Mouse (Mus musculus): Measurements from ENCODE around the gene Fam102a. TPM values are rescaled to one million over a fixed set of nuclear protein-coding genes. Genes with fewer than 3 reads are reported as not detected.

Fam102a gene
- polyA plus RNA-seq, 2 experiments, result 0.88 to 0.91 TPM

GRCm38 (mm10) chr2:32512592-32512991 lies 22.5 kb upstream of the Fam102a start:
- Histone ChIP-seq H3K4me1 (replicated peaks; ENCODE audit: control insufficient read depth in 2 of 2, insufficient read depth in 2 of 2, low read length in 1 of 2) (peaks cover 0 to 5% of the 10 kb centered on the region in 2 experiments; a peak in 2 of 4 replicates), H3K27ac (no peak overlapping the region), H3K9me3 (ENCODE audit: control insufficient read depth, low read length) (no peaks in the 10 kb centered on the region), H3K4me2 (ENCODE audit: low read depth) (no peak overlapping the region), H3K4me3 (ENCODE audit: insufficient read depth in 1 of 2, low read depth in 2 of 2, low read length in 2 of 2) (no peak overlapping the region), H3K27me3 (ENCODE audit: control insufficient read depth, insufficient read depth, low read length) (no peaks in the 10 kb centered on the region), H3K36me3 (replicated peaks; ENCODE audit: control insufficient read depth, insufficient read depth, low read depth) (no peaks in the 10 kb centered on the region), H3K9ac (replicated peaks) (no peak overlapping the region)
- 39% methylated on average over 7 of the region's 7 CpGs for WGBS (ENCODE audit: insufficient replicate concordance)
- ATAC-seq (ENCODE audit: insufficient read depth) (no peak), DNase-seq (ENCODE audit: low read depth in 3 of 3, low spot score in 3 of 3) (no peak)
- TF ChIP-seq EP300 (IDR thresholded peaks at IDR 0.05; ENCODE audit: low read depth) (no peak), CTCF (IDR thresholded peaks at IDR 0.05; ENCODE audit: low read depth) (no peak)

GRCm38 (mm10) chr2:32514335-32514734 lies 20.8 kb upstream of the Fam102a start:
- no peak for DNase-seq (ENCODE audit: low read depth in 3 of 3, low spot score in 3 of 3)
- 12% methylated on average over 6 of the region's 6 CpGs for WGBS (ENCODE audit: insufficient replicate concordance)
- TF ChIP-seq CTCF (IDR thresholded peaks at IDR 0.05; ENCODE audit: low read depth), result no peak
- no peak for TF ChIP-seq EP300 (IDR thresholded peaks at IDR 0.05; ENCODE audit: low read depth)

GRCm38 (mm10) chr2:32517233-32517867 lies 17.8 kb upstream of the Fam102a start:
- Histone ChIP-seq H3K4me1 (replicated peaks; ENCODE audit: control insufficient read depth in 2 of 2, insufficient read depth in 2 of 2, low read length in 1 of 2) (0 out of 4 replicates have a peak, but pooled peaks cover 0 to 2% of the 10 kb centered on the region in 2 experiments), H3K9ac (replicated peaks) (no peak overlapping the region), H3K4me2 (ENCODE audit: low read depth) (no peak overlapping the region), H3K36me3 (replicated peaks; ENCODE audit: control insufficient read depth, insufficient read depth, low read depth) (no peaks in the 10 kb centered on the region), H3K4me3 (ENCODE audit: insufficient read depth in 1 of 2, low read depth in 2 of 2, low read length in 2 of 2) (no peak overlapping the region), H3K27me3 (ENCODE audit: control insufficient read depth, insufficient read depth, low read length) (no peaks in the 10 kb centered on the region), H3K27ac (no peak overlapping the region), H3K9me3 (ENCODE audit: control insufficient read depth, low read length) (no peaks in the 10 kb centered on the region)
- DNase-seq (ENCODE audit: low read depth in 3 of 3, low spot score in 3 of 3), result no peak
- TF ChIP-seq EP300 (IDR thresholded peaks at IDR 0.05; ENCODE audit: low read depth), result no peak
- TF ChIP-seq CTCF (IDR thresholded peaks at IDR 0.05; ENCODE audit: low read depth), result no peak
- 55% methylated on average over 4 of the region's 4 CpGs for WGBS (ENCODE audit: insufficient replicate concordance)
- ATAC-seq (ENCODE audit: insufficient read depth), result no peak

More at GRCm38 (mm10) chr2:32514335-32514734, 20.8 kb upstream of the Fam102a start:
- H3K4me2 ChIP-seq (ENCODE audit: low read depth), result no peak overlapping the region
- 0 out of 4 replicates have a peak, but pooled peaks cover 0 to 2% of the 10 kb centered on the region in 2 experiments for H3K4me1 ChIP-seq (replicated peaks; ENCODE audit: control insufficient read depth in 2 of 2, insufficient read depth in 2 of 2, low read length in 1 of 2)
- H3K4me3 ChIP-seq (ENCODE audit: insufficient read depth in 1 of 2, low read depth in 2 of 2, low read length in 2 of 2), result no peak overlapping the region
- H3K27me3 ChIP-seq (ENCODE audit: control insufficient read depth, insufficient read depth, low read length), result no peaks in the 10 kb centered on the region
- ATAC-seq (ENCODE audit: insufficient read depth), result no peak
- no peak overlapping the region for H3K9ac ChIP-seq (replicated peaks)
- no peaks in the 10 kb centered on the region for H3K9me3 ChIP-seq (ENCODE audit: control insufficient read depth, low read length)
- no peaks in the 10 kb centered on the region for H3K36me3 ChIP-seq (replicated peaks; ENCODE audit: control insufficient read depth, insufficient read depth, low read depth)
- no peak overlapping the region for H3K27ac ChIP-seq

- TF ChIP-seq EP300 (IDR thresholded peaks at IDR 0.05; ENCODE audit: low read depth), result no peak
- Histone ChIP-seq H3K4me3 (ENCODE audit: insufficient read depth in 1 of 2, low read depth in 2 of 2, low read length in 2 of 2) (no peak overlapping the region), H3K27ac (no peak overlapping the region), H3K27me3 (ENCODE audit: control insufficient read depth, insufficient read depth, low read length) (no peaks in the 10 kb centered on the region), H3K9ac (replicated peaks) (no peak overlapping the region), H3K4me2 (ENCODE audit: low read depth) (no peak overlapping the region), H3K36me3 (replicated peaks; ENCODE audit: control insufficient read depth, insufficient read depth, low read depth) (no peaks in the 10 kb centered on the region), H3K4me1 (replicated peaks; ENCODE audit: control insufficient read depth in 2 of 2, insufficient read depth in 2 of 2, low read length in 1 of 2) (0 out of 4 replicates have a peak, but pooled peaks cover 0 to 2% of the 10 kb centered on the region in 2 experiments), H3K9me3 (ENCODE audit: control insufficient read depth, low read length) (no peaks in the 10 kb centered on the region)
- no peak for ATAC-seq (ENCODE audit: insufficient read depth)
- no peak for DNase-seq (ENCODE audit: low read depth in 3 of 3, low spot score in 3 of 3)
- 56% methylated on average over 8 of the region's 8 CpGs for WGBS (ENCODE audit: insufficient replicate concordance)
These were observed 14.8 kb upstream of the Fam102a start for GRCm38 (mm10) chr2:32520034-32520990.

- ATAC-seq (ENCODE audit: insufficient read depth), result no peak
- no peak overlapping the region for H3K9ac ChIP-seq (replicated peaks)
- H3K27me3 ChIP-seq (ENCODE audit: control insufficient read depth, insufficient read depth, low read length), result no peaks in the 10 kb centered on the region
- TF ChIP-seq EP300 (IDR thresholded peaks at IDR 0.05; ENCODE audit: low read depth) (no peak), CTCF (IDR thresholded peaks at IDR 0.05; ENCODE audit: low read depth) (no peak)
- no peak overlapping the region for H3K4me2 ChIP-seq (ENCODE audit: low read depth)
- 62% methylated on average over 13 of the region's 13 CpGs for WGBS (ENCODE audit: insufficient replicate concordance)
- 0 out of 4 replicates have a peak, but pooled peaks cover 0 to 2% of the 10 kb centered on the region in 2 experiments for H3K4me1 ChIP-seq (replicated peaks; ENCODE audit: control insufficient read depth in 2 of 2, insufficient read depth in 2 of 2, low read length in 1 of 2)
- DNase-seq (ENCODE audit: low read depth in 3 of 3, low spot score in 3 of 3), result no peak
- H3K4me3 ChIP-seq (ENCODE audit: insufficient read depth in 1 of 2, low read depth in 2 of 2, low read length in 2 of 2), result no peak overlapping the region
- H3K27ac ChIP-seq, result no peak overlapping the region
- no peaks in the 10 kb centered on the region for H3K36me3 ChIP-seq (replicated peaks; ENCODE audit: control insufficient read depth, insufficient read depth, low read depth)
- no peaks in the 10 kb centered on the region for H3K9me3 ChIP-seq (ENCODE audit: control insufficient read depth, low read length)
These were observed 10.5 kb upstream of the Fam102a start for GRCm38 (mm10) chr2:32524536-32525031.

All from liver, embryonic 14.5 days (tissue).